Mouse (Mus musculus): Measurements from ENCODE around the gene Gpc6. TPM values are rescaled to one million over a fixed set of nuclear protein-coding genes. Genes with fewer than 3 reads are reported as not detected.

Gpc6 gene
- polyA plus RNA-seq, 1 experiment from 2014 or later, result 37.0 TPM

- Histone ChIP-seq H3K9me3 (no peaks in the 10 kb centered on the region), H3K27me3 (no peaks in the 10 kb centered on the region), H3K27ac (replicated peaks) (no peak overlapping the region), H3K4me3 (no peak overlapping the region), H3K9ac (replicated peaks) (no peak overlapping the region), H3K4me1 (no peaks in the 10 kb centered on the region), H3K4me2 (replicated peaks) (no peak overlapping the region), H3K36me3 (no peaks in the 10 kb centered on the region)
- 87% methylated on average over 10 of the region's 10 CpGs for WGBS
- ATAC-seq (ENCODE audit: low FRiP score, low read depth), result no peak
Measured at GRCm38 (mm10) chr14:117918724-117919123, 993.6 kb downstream of the Gpc6 start.

GRCm38 (mm10) chr14:117919612-117920011, 994.5 kb downstream of the Gpc6 start:
- H3K4me1 ChIP-seq, result no peaks in the 10 kb centered on the region
- no peaks in the 10 kb centered on the region for H3K27me3 ChIP-seq
- no peak overlapping the region for H3K9ac ChIP-seq (replicated peaks)
- H3K27ac ChIP-seq (replicated peaks), result no peak overlapping the region
- H3K4me2 ChIP-seq (replicated peaks), result no peak overlapping the region
- no peak overlapping the region for H3K4me3 ChIP-seq
- no peaks in the 10 kb centered on the region for H3K9me3 ChIP-seq
- 93% methylated on average over 5 of the region's 5 CpGs for WGBS
- no peak for ATAC-seq (ENCODE audit: low FRiP score, low read depth)
- no peaks in the 10 kb centered on the region for H3K36me3 ChIP-seq

DNA sequence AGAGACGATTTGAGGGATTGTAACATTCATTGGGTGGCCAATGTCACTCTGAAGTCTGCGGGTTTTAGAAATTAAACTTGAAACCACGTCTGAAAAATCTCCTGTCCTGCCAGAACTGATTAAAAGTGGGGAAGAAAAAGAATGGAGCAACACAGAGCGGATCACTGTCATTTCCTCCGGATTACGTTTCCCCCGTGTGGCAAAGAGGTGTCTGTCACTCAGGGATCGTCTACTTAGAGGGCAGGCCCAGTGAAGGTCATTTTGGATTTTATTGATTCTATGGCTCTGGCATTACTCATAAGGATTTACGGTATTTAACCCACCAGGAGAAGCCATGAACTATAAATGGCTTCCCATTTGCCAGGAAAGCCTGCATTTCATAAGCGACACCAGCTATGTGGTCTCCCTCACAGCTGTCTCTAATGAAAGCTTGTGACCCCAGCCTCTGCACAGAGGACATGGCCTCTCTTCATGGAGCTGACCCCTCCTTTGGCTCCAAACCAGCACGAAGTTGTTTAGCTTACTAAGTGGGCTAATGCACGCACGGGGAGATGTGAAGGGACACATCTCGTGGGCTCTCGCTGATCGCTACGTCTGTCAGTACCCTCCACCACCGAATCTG, 996.4 kb downstream of the Gpc6 start:
- Histone ChIP-seq H3K4me3 (no peak overlapping the region), H3K36me3 (no peaks in the 10 kb centered on the region), H3K4me2 (replicated peaks) (no peak overlapping the region), H3K27ac (replicated peaks) (no peak overlapping the region), H3K27me3 (no peaks in the 10 kb centered on the region), H3K9me3 (no peaks in the 10 kb centered on the region), H3K9ac (replicated peaks) (no peak overlapping the region), H3K4me1 (no peaks in the 10 kb centered on the region)
- WGBS, result 58% methylated on average over 18 of the region's 18 CpGs
- no peak for ATAC-seq (ENCODE audit: low FRiP score, low read depth)

- Histone ChIP-seq H3K4me3 (no peak overlapping the region), H3K9ac (replicated peaks) (no peak overlapping the region), H3K27me3 (no peaks in the 10 kb centered on the region), H3K36me3 (no peaks in the 10 kb centered on the region), H3K4me1 (peaks cover 4% of the 10 kb centered on the region; the same call in 1 of the 2 replicates), H3K9me3 (no peaks in the 10 kb centered on the region), H3K27ac (replicated peaks) (no peak overlapping the region), H3K4me2 (replicated peaks) (no peak overlapping the region)
- ATAC-seq (ENCODE audit: low FRiP score, low read depth), result 0 out of 2 replicates have a peak, but pooled peaks have one; percentile 10
- WGBS, result 81% methylated on average over 8 of the region's 8 CpGs
Measured at GRCm38 (mm10) chr14:117923667-117924066, 998.6 kb downstream of the Gpc6 start.

DNA sequence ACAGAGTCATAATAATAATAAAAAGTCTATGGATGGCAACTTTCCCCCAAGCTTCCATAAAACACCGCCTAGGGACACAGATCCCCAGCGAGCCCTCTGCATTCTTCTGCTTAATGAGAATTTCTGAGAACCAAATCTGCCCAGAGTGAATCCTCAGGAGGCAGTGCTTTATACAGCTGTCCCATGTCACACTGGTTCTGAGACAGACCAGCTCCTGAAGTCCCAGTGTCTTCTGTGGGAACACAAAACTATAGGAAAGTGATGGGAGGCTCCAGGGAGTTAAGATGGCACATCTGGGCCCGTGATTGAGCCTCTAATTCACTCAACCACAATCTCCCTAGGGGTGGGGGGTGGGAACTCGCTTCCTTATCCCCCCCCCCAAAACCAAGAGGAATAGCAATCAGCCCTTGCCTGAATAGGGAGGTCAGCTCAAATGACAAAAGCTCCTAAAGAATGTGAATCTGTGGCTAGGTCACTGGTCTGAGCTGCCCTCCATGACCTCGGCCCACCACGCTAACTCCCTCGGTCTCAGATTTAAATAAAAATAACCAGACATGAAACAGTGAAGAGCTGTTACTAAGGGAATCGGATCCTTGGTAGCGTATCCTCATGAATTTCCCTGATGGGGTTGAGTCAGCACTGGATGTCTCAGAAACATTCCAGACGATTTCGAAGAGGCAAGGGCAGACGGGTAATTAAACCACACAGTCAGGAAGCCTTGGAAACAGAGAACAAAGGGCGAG, 1005.2 kb downstream of the Gpc6 start:
- WGBS, result 2% methylated on average over 13 of the region's 13 CpGs
- H3K27ac ChIP-seq (replicated peaks), result peak overlapping the region; percentile 47; the same call in 1 of the 2 replicates
- no peak overlapping the region for H3K9ac ChIP-seq (replicated peaks)
- no peaks in the 10 kb centered on the region for H3K9me3 ChIP-seq
- no peaks in the 10 kb centered on the region; the same call in 1 of the 2 replicates for H3K27me3 ChIP-seq
- no peak overlapping the region for H3K4me3 ChIP-seq
- peak; percentile 35; the same call in 1 of the 2 replicates for ATAC-seq (ENCODE audit: low FRiP score, low read depth)
- peak overlapping the region; percentile 16; the same call in 1 of the 2 replicates for H3K4me2 ChIP-seq (replicated peaks)
- peaks cover 22% of the 10 kb centered on the region for H3K4me1 ChIP-seq
- H3K36me3 ChIP-seq, result no peaks in the 10 kb centered on the region

GRCm38 (mm10) chr14:117930848-117931816, 1006.0 kb downstream of the Gpc6 start:
- Histone ChIP-seq H3K4me2 (replicated peaks) (peak overlapping the region; percentile 16; the same call in 1 of the 2 replicates), H3K9ac (replicated peaks) (no peak overlapping the region), H3K36me3 (no peaks in the 10 kb centered on the region), H3K9me3 (no peaks in the 10 kb centered on the region), H3K4me1 (peaks cover 30% of the 10 kb centered on the region), H3K4me3 (no peak overlapping the region), H3K27me3 (no peaks in the 10 kb centered on the region; the same call in 1 of the 2 replicates), H3K27ac (replicated peaks) (peak overlapping the region; percentile 47; the same call in 1 of the 2 replicates)
- ATAC-seq (ENCODE audit: low FRiP score, low read depth), result 0 out of 2 replicates have a peak, but pooled peaks have one; percentile 16
- WGBS, result 41% methylated on average over 16 of the region's 16 CpGs

GRCm38 (mm10) chr14:117932163-117932851, 1007.2 kb downstream of the Gpc6 start:
- no peaks in the 10 kb centered on the region for H3K9me3 ChIP-seq
- H3K27ac ChIP-seq (replicated peaks), result no peak overlapping the region
- no peak overlapping the region for H3K4me2 ChIP-seq (replicated peaks)
- H3K4me1 ChIP-seq, result peaks cover 30% of the 10 kb centered on the region
- ATAC-seq (ENCODE audit: low FRiP score, low read depth), result no peak
- no peak overlapping the region for H3K9ac ChIP-seq (replicated peaks)
- 95% methylated on average over 17 of the region's 17 CpGs for WGBS
- H3K4me3 ChIP-seq, result no peak overlapping the region
- no peaks in the 10 kb centered on the region; the same call in 1 of the 2 replicates for H3K27me3 ChIP-seq
- no peaks in the 10 kb centered on the region for H3K36me3 ChIP-seq

GRCm38 (mm10) chr14:117938554-117938953, 1013.4 kb downstream of the Gpc6 start:
- H3K27ac ChIP-seq (replicated peaks), result no peak overlapping the region
- 32% methylated on average over 2 of the region's 2 CpGs for WGBS
- no peak for ATAC-seq (ENCODE audit: low FRiP score, low read depth)

DNA sequence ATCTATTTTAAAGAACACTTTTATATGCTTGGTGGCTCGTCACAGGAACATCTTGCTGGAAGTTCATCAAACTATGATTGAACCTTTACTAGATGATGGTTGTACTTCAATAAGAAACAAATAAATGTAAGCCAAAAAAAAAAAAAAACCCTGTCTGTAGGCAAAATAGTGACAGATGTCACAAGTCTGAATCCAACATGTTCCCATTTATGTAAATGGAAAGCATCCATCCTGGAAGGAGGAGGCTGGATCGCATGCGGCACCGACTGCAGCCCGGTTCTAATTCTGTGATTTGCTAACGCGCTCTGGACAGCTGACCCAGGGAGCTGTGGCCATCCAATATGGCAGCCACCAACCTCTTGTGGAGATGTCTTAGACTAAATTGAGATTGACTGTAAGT, 1014.4 kb downstream of the Gpc6 start:
- Histone ChIP-seq H3K27me3 (peaks cover 3% of the 10 kb centered on the region; the same call in 1 of the 2 replicates), H3K4me3 (no peak overlapping the region), H3K9me3 (no peaks in the 10 kb centered on the region), H3K27ac (replicated peaks) (no peak overlapping the region), H3K36me3 (no peaks in the 10 kb centered on the region), H3K9ac (replicated peaks) (no peak overlapping the region), H3K4me2 (replicated peaks) (no peak overlapping the region), H3K4me1 (peaks cover 11% of the 10 kb centered on the region; the same call in 1 of the 2 replicates)
- ATAC-seq (ENCODE audit: low FRiP score, low read depth), result no peak
- 94% methylated on average over 7 of the region's 7 CpGs for WGBS

More at GRCm38 (mm10) chr14:117938554-117938953, 1013.4 kb downstream of the Gpc6 start:
- H3K27me3 ChIP-seq, result peaks cover 3% of the 10 kb centered on the region; the same call in 1 of the 2 replicates
- H3K9ac ChIP-seq (replicated peaks), result no peak overlapping the region
- H3K4me3 ChIP-seq, result no peak overlapping the region
- no peaks in the 10 kb centered on the region for H3K36me3 ChIP-seq
- no peak overlapping the region for H3K4me2 ChIP-seq (replicated peaks)
- H3K9me3 ChIP-seq, result no peaks in the 10 kb centered on the region
- H3K4me1 ChIP-seq, result peaks cover 11% of the 10 kb centered on the region; the same call in 1 of the 2 replicates

GRCm38 (mm10) chr14:117945920-117946503, 1020.9 kb downstream of the Gpc6 start:
- no peak for ATAC-seq (ENCODE audit: low FRiP score, low read depth)
- Histone ChIP-seq H3K27ac (replicated peaks) (no peak overlapping the region), H3K4me3 (no peak overlapping the region), H3K9me3 (no peaks in the 10 kb centered on the region), H3K4me2 (replicated peaks) (no peak overlapping the region), H3K27me3 (peaks cover 3% of the 10 kb centered on the region; the same call in 1 of the 2 replicates), H3K36me3 (no peaks in the 10 kb centered on the region), H3K9ac (replicated peaks) (no peak overlapping the region), H3K4me1 (peaks cover under 1% of the 10 kb centered on the region; the same call in 1 of the 2 replicates)
- WGBS, result 90% methylated on average over 4 of the region's 4 CpGs
